Mouse (Mus musculus) cortical plate, adult 2 months (tissue): ENCODE measurements around the gene Fut7.

Experiments
- CTCF ChIP-seq: fragments of 200-500 bp; IDR thresholded peaks from 2 replicates; pipeline ENCODE4 v1.5.1; 2011; ENCODE audit warnings: mild to moderate bottlenecking, control low read depth, low read length; ENCODE audit not compliant: insufficient read depth; ENCODE audit errors: extremely low read depth
- POLR2A ChIP-seq: fragments of 200-500 bp; IDR thresholded peaks from 2 replicates; pipeline ENCODE4 v1.6.1; 2011; ENCODE audit warnings: mild to moderate bottlenecking, low read length, control low read depth; ENCODE audit not compliant: insufficient read depth; ENCODE audit errors: extremely low read depth

DNA sequence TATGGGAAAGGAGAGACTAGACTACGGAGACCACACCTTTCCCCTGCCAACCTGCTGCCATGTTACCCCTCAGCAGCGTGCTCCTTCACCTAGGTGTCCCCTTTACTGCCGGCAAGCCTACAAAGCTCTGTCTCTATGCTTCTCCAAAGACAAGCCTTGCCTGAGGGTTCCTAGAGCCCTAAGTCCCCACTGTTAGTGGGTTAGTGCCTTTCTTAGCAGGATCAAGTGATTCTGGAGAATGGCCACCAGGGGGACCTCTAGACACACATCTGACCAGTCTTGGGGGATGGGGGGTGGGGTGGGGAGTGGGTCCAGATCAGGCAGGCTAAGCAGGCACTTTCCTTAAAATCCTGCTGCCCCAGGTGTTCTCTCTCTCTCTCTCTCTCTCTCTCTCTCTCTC lies 1.2 kb upstream of the Fut7 start:
- TF ChIP-seq CTCF, result peak; percentile 56
- no peak for TF ChIP-seq POLR2A
